Mouse (Mus musculus) heart, adult 2 months (tissue): ENCODE data around the gene Kansl2. TPM values are rescaled to one million over a fixed set of nuclear protein-coding genes. Genes with fewer than 3 reads are reported as not detected.

Experiments used
- DNase-seq, 2 experiments: peaks; one replicate each; pipeline ENCODE4 v3.0.0; 2021
- H3K27ac ChIP-seq: fragments of 200-600 bp; 2 replicates; pipeline ENCODE4 v1.8.1; 2022
- H3K27me3 ChIP-seq: fragments of 200-500 bp; 2 replicates; pipeline ENCODE4 v1.6.1; 2012; ENCODE audit warnings: mild to moderate bottlenecking, low read length, inconsistent platforms, mixed read lengths; ENCODE audit not compliant: control insufficient read depth, insufficient read depth
- H3K36me3 ChIP-seq: fragments of 200-500 bp; 2 replicates; pipeline ENCODE4 v1.6.1; 2012; ENCODE audit warnings: low read length, inconsistent platforms; ENCODE audit not compliant: control insufficient read depth, insufficient read depth
- H3K4me1 ChIP-seq: fragments of 200-500 bp; 2 replicates; pipeline ENCODE4 v1.6.1; 2011; ENCODE audit warnings: low read length; ENCODE audit not compliant: control insufficient read depth, insufficient read depth
- H3K4me3 ChIP-seq: fragments of 200-600 bp; 2 replicates; pipeline ENCODE4 v1.8.1; 2022
- H3K79me2 ChIP-seq: fragments of 200-500 bp; replicated peaks from 2 replicates; pipeline ENCODE4 v1.6.1; 2012; ENCODE audit warnings: mild to moderate bottlenecking, inconsistent platforms, low read length, moderate library complexity, mixed read lengths; ENCODE audit not compliant: control insufficient read depth, insufficient read depth
- H3K9ac ChIP-seq: fragments of 200-500 bp; 2 replicates; pipeline ENCODE4 v1.6.1; 2012; ENCODE audit warnings: low read depth, mild to moderate bottlenecking, control low read depth, inconsistent platforms, low read length, mixed read lengths
- CTCF ChIP-seq: fragments of 200-600 bp; IDR thresholded peaks from 2 replicates; pipeline ENCODE4 v1.8.1; 2022; ENCODE audit warnings: antibody characterized with exemption, mild to moderate bottlenecking, moderate library complexity
- EP300 ChIP-seq: fragments of 200-500 bp; IDR thresholded peaks from 2 replicates; pipeline ENCODE4 v1.6.1; 2011; ENCODE audit warnings: low read depth, low read length, control low read depth; ENCODE audit not compliant: insufficient read depth
- POLR2A ChIP-seq: fragments of 200-500 bp; IDR thresholded peaks from 2 replicates; pipeline ENCODE4 v1.6.1; 2011; ENCODE audit warnings: mild to moderate bottlenecking, low read depth, low read length, control low read depth; ENCODE audit not compliant: insufficient read depth
- whole genome bisulfite sequencing: fragments of 180-500 bp; shearing (Covaris S2); methylation state at CpG from one replicate; pipeline ENCODE4 v1.1.7; 2018; 5-methylcytosine and 5-hydroxymethylcytosine counted together
- intact Hi-C: fragments of 180-260 bp; cut with DNase I; formaldehyde crosslinking; loops from one replicate; pipeline ENCODE4 v1.15.1; 2025
- polyA plus RNA-seq: library from polyadenylated mRNA; depleted of rRNA; stranded (reverse); fragments of >200 nt; gene quantifications from 2 replicates; pipeline ENCODE4 v1.2.3, GENCODE M21; 2012
- total RNA-seq, 2 experiments: library from RNA; stranded (reverse); gene quantifications; 2 replicates each; pipeline ENCODE4 v1.2.3; 2021

Kansl2 gene
- total and polyA plus RNA-seq, 3 experiments = 37.0 to 86.0 (median 74.5) TPM

- no peaks in the 10 kb centered on the region for H3K27me3 ChIP-seq
- TF ChIP-seq CTCF (no peak), EP300 (peak; percentile 94), POLR2A (no peak)
- H3K27ac ChIP-seq = peak overlapping the region; percentile 87
- WGBS = 38% methylated on average over 18 of the region's 18 CpGs
- no peak overlapping the region for H3K4me3 ChIP-seq
- H3K79me2 ChIP-seq = no peaks in the 10 kb centered on the region
- no peak overlapping the region for H3K9ac ChIP-seq
- intact Hi-C loops = loop anchor here (1.0 kb wide), 1 partner anchor 22 kb away; no protein-coding TSS in a partner anchor
- peak; percentile 57 to 73 for DNase-seq
- H3K4me1 ChIP-seq = peaks cover 15% of the 10 kb centered on the region
- peaks cover 2% of the 10 kb centered on the region; the same call in 1 of the 2 replicates for H3K36me3 ChIP-seq
Observed at GRCm38 (mm10) chr15:98483907-98484886, 49.9 kb downstream of the Kansl2 start.

- peak; percentile 33 to 43 for DNase-seq
- peak within 1 kb of the TSS; percentile 87 for H3K27ac ChIP-seq
- H3K4me1 ChIP-seq = peaks cover 15% of the 10 kb centered on the region
- H3K79me2 ChIP-seq = no peaks in the 10 kb centered on the region
- H3K4me3 ChIP-seq = no peak within 1 kb of the TSS
- no peaks in the 10 kb centered on the region for H3K27me3 ChIP-seq
- WGBS = 35% methylated on average over 3 of the region's 3 CpGs
- no peak within 1 kb of the TSS for H3K9ac ChIP-seq
- no peak for TF ChIP-seq POLR2A
- no peak for TF ChIP-seq EP300
- no peak for TF ChIP-seq CTCF
- H3K36me3 ChIP-seq = peaks cover 2% of the 10 kb centered on the region; the same call in 1 of the 2 replicates
- intact Hi-C loops = no loop called here
Observed at GRCm38 (mm10) chr15:98482701-98483100, 51.4 kb downstream of the Kansl2 start, which contains the start of gene Lalba. Lalba (minus strand) TSS chr15:98482721.

- no peaks in the 10 kb centered on the region for H3K79me2 ChIP-seq
- 79% methylated on average over 7 of the region's 7 CpGs for WGBS
- no peak overlapping the region for H3K9ac ChIP-seq
- no peak overlapping the region for H3K27ac ChIP-seq
- TF ChIP-seq EP300 (no peak), CTCF (no peak), POLR2A (no peak)
- no peak overlapping the region for H3K4me3 ChIP-seq
- peaks cover 15% of the 10 kb centered on the region for H3K4me1 ChIP-seq
- no peak for DNase-seq
- intact Hi-C loops = loop anchor here (10.0 kb wide), 1 partner anchor 295 kb away; no protein-coding TSS in a partner anchor
- H3K36me3 ChIP-seq = peaks cover 2% of the 10 kb centered on the region; the same call in 1 of the 2 replicates
- H3K27me3 ChIP-seq = no peaks in the 10 kb centered on the region
Observed at GRCm38 (mm10) chr15:98479568-98480102, 54.4 kb downstream of the Kansl2 start.

GRCm38 (mm10) chr15:98476281-98476680 is 57.8 kb downstream of the Kansl2 start:
- TF ChIP-seq CTCF (no peak), EP300 (no peak), POLR2A (no peak)
- no peaks in the 10 kb centered on the region for H3K79me2 ChIP-seq
- H3K36me3 ChIP-seq = no peaks in the 10 kb centered on the region
- intact Hi-C loops = loop anchor here (10.0 kb wide), 1 partner anchor 291 kb away; no protein-coding TSS in a partner anchor
- no peak overlapping the region for H3K4me3 ChIP-seq
- no peak overlapping the region for H3K27ac ChIP-seq
- 73% methylated on average over 5 of the region's 5 CpGs for WGBS
- no peak overlapping the region for H3K9ac ChIP-seq
- H3K27me3 ChIP-seq = no peaks in the 10 kb centered on the region
- DNase-seq = no peak
- no peaks in the 10 kb centered on the region for H3K4me1 ChIP-seq

DNA sequence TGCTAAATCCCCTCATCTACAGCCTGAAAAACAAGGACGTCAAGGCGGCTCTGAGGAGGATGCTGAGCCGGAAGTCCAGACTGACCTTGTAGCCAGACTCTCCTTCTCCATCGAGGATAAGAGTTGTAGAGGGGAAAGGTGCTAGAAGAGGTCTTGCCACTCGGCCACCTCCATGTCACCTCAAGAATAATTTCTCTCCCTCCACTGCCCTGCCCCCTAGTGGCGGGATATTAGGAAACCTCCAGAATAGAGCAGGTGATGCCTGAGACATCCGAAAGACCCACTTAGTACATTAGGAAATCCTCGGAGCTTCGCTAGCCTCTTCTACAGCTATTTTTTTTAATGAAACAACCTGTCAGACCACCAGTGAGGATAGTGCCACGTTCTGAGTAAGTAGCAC is 58.7 kb downstream of the Kansl2 start:
- H3K27ac ChIP-seq = no peak overlapping the region
- H3K79me2 ChIP-seq = no peaks in the 10 kb centered on the region
- no peak overlapping the region for H3K9ac ChIP-seq
- intact Hi-C loops = loop anchor here (10.0 kb wide), 1 partner anchor 291 kb away; no protein-coding TSS in a partner anchor
- H3K4me3 ChIP-seq = no peak overlapping the region
- peak; percentile 76 for TF ChIP-seq CTCF
- TF ChIP-seq POLR2A = no peak
- WGBS = 47% methylated on average over 10 of the region's 10 CpGs
- no peaks in the 10 kb centered on the region for H3K27me3 ChIP-seq
- no peaks in the 10 kb centered on the region for H3K4me1 ChIP-seq
- peak; percentile 42 to 67 for DNase-seq
- no peaks in the 10 kb centered on the region for H3K36me3 ChIP-seq

DNA sequence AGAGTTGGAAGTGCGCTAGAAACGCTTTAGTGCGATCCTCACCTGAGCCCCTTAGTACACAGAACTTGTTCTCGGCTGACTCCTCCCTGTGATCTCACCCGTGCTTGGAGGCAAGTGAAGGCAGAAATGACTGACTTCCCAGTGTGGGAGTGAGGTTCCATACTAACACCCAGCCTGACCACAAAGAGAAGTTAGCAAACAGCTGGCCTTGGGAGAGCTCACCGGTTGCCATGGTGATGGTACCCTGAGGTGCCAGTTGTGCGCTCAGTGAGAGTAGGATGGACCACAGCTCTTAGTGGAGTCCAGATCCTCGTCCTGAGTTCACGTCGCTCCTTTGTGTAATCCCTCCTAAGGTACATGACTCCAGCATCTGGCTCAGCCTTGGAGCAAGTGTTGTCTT is 59.1 kb downstream of the Kansl2 start:
- intact Hi-C loops = loop anchor here (10.0 kb wide), 1 partner anchor 290 kb away; no protein-coding TSS in a partner anchor
- WGBS = 85% methylated on average over 10 of the region's 10 CpGs

More for the DNA sequence above, 59.1 kb downstream of the Kansl2 start:
- H3K27me3 ChIP-seq = no peaks in the 10 kb centered on the region
- TF ChIP-seq CTCF (no peak), EP300 (no peak), POLR2A (no peak)
- no peak overlapping the region for H3K27ac ChIP-seq
- no peak for DNase-seq
- H3K79me2 ChIP-seq = no peaks in the 10 kb centered on the region
- no peaks in the 10 kb centered on the region for H3K36me3 ChIP-seq
- H3K4me3 ChIP-seq = no peak overlapping the region
- H3K4me1 ChIP-seq = no peaks in the 10 kb centered on the region
- no peak overlapping the region for H3K9ac ChIP-seq
